Mouse (Mus musculus): ENCODE measurements around the gene Gm28042. TPM values are rescaled to one million over a fixed set of nuclear protein-coding genes. Genes with fewer than 3 reads are reported as not detected.
A peak's percentile ranks its signal among the peaks of the same experiment; 100 is the strongest.

Gm28042 gene
- total RNA-seq (2021), result 1 to 10 TPM; 1.5 to 4.2 TPM
- long read RNA-seq, experiment 1, partial matches to known transcripts, result 0 of 8 reads
- long read RNA-seq, experiment 1, other reads (novel, unspliced or antisense), result 8 of 8 reads
- long read RNA-seq, experiment 2, partial matches to known transcripts, result 0 of 10 reads
- long read RNA-seq, experiment 2, other reads (novel, unspliced or antisense), result 10 of 10 reads

- DNase-seq (ENCODE audit: low spot score in 2 of 2), result peak; percentile 77 to 89
Measured at GRCm38 (mm10) chr2:120026984-120027949, at the start of gene Gm28042, which contains the start of gene Jmjd7. Gene Gm28042 (plus strand): TSS chr2:120027493. Gene Jmjd7 (plus strand): TSS chr2:120027483.

GRCm38 (mm10) chr2:119980343-119980986 lies 46.8 kb upstream of the Gm28042 start:
- no peak for DNase-seq (ENCODE audit: low spot score in 2 of 2)

GRCm38 (mm10) chr2:119981631-119982030 lies 45.7 kb upstream of the Gm28042 start:
- DNase-seq (ENCODE audit: low spot score in 2 of 2), result no peak

GRCm38 (mm10) chr2:119985871-119986270 lies 41.4 kb upstream of the Gm28042 start:
- no peak for DNase-seq (ENCODE audit: low spot score in 2 of 2)

- DNase-seq (ENCODE audit: low spot score in 2 of 2), result no peak
Measured at GRCm38 (mm10) chr2:119986369-119986768, 40.9 kb upstream of the Gm28042 start.

GRCm38 (mm10) chr2:119987441-119987840 lies 39.9 kb upstream of the Gm28042 start:
- no peak for DNase-seq (ENCODE audit: low spot score in 2 of 2)

- no peak for DNase-seq (ENCODE audit: low spot score in 2 of 2)
Measured at GRCm38 (mm10) chr2:119988952-119989351, 38.3 kb upstream of the Gm28042 start.

- no peak for DNase-seq (ENCODE audit: low spot score in 2 of 2)
Measured at GRCm38 (mm10) chr2:119990881-119991280, 36.4 kb upstream of the Gm28042 start.

GRCm38 (mm10) chr2:119992349-119992748 lies 34.9 kb upstream of the Gm28042 start:
- no peak for DNase-seq (ENCODE audit: low spot score in 2 of 2)

- DNase-seq (ENCODE audit: low spot score in 2 of 2), result no peak
Measured at GRCm38 (mm10) chr2:119993515-119993914, 33.8 kb upstream of the Gm28042 start.

GRCm38 (mm10) chr2:119994839-119995238 lies 32.5 kb upstream of the Gm28042 start:
- DNase-seq (ENCODE audit: low spot score in 2 of 2), result no peak

- DNase-seq (ENCODE audit: low spot score in 2 of 2), result no peak
Measured at GRCm38 (mm10) chr2:119995391-119996281, 31.7 kb upstream of the Gm28042 start.

- DNase-seq (ENCODE audit: low spot score in 2 of 2), result no peak
Measured at GRCm38 (mm10) chr2:119997354-119997753, 29.9 kb upstream of the Gm28042 start.

GRCm38 (mm10) chr2:119999731-120000130 lies 27.6 kb upstream of the Gm28042 start:
- DNase-seq (ENCODE audit: low spot score in 2 of 2), result no peak

- no peak for DNase-seq (ENCODE audit: low spot score in 2 of 2)
Measured at GRCm38 (mm10) chr2:120000882-120001584, 26.3 kb upstream of the Gm28042 start.

- DNase-seq (ENCODE audit: low spot score in 2 of 2), result no peak
Measured at GRCm38 (mm10) chr2:120001956-120002355, 25.3 kb upstream of the Gm28042 start.

- no peak for DNase-seq (ENCODE audit: low spot score in 2 of 2)
Measured at GRCm38 (mm10) chr2:120003970-120004369, 23.3 kb upstream of the Gm28042 start.

- no peak for DNase-seq (ENCODE audit: low spot score in 2 of 2)
Measured at GRCm38 (mm10) chr2:120006696-120007095, 20.6 kb upstream of the Gm28042 start.

- no peak for DNase-seq (ENCODE audit: low spot score in 2 of 2)
Measured at GRCm38 (mm10) chr2:120007680-120008210, 19.5 kb upstream of the Gm28042 start.

- DNase-seq (ENCODE audit: low spot score in 2 of 2), result no peak
Measured at GRCm38 (mm10) chr2:120008672-120009071, 18.6 kb upstream of the Gm28042 start.

All from adrenal gland, postnatal 4 days (tissue).